Mouse (Mus musculus): Measurements from ENCODE around the gene Fbxl3.
A peak's percentile ranks its signal among the peaks of the same experiment; 100 is the strongest.

Fbxl3 gene

DNA sequence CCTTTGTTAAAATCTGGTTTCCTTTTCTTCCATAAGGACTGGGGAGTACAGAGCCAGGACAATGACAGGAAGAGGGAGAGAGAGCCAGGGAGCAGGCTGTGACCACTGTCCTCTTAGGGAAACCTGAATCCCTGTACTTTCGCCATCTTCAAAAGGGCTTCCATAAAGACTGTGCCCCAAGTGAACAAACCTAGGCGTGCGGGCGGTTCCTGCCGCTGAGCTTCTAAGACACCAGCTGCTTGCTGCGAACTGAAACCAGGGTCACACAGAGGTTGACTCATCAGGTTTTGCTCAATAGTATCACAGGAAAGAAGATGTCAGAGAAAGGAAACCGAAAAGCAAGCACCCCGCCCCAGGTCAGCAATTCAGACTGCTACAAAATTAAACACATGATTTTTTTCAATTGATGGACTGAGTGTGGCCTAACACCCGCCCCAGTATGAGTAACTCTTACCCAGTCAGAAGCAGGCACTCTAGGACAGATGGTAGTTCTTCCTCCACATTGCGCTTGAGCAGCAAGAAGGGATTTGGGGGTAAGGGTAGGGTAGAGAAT is 66.0 kb downstream of the Fbxl3 start:
- peak; percentile 97 for DNase-seq
